In genomic region chr19:57325748-57326300, GRCm38 (mm10) we compare ENCODE assay signal across 8 mouse cellular contexts. TPM values are rescaled to one million over a fixed set of nuclear protein-coding genes. Genes with fewer than 3 reads are reported as not detected.
DNase-seq lines count a peak whose midpoint lies in the region; ATAC-seq and TF ChIP-seq lines count a peak whose summit lies in the region.

No protein-coding gene starts in this region.

- 24% methylated on average over 7 of the region's 7 CpGs for WGBS in heart, embryonic 11.5 days (ENCODE audit: insufficient replicate concordance)
- 29% methylated on average over 7 of the region's 7 CpGs for WGBS in forebrain, embryonic 16.5 days

- peak; percentile 92 for DNase-seq in heart, adult 11 months
- DNase-seq in CH12.LX (ENCODE audit: extremely low read depth) = peak; percentile 65
- peak; percentile 62 for DNase-seq in c-Kit-positive CD71-negative TER-119-negative erythroid progenitor cells, embryonic 14.5 days (ENCODE audit: low read depth)
- peak; percentile 69 to 90 for DNase-seq in kidney, postnatal 25 days
- peak; percentile 84 for DNase-seq in lung, postnatal 14 days
- DNase-seq in right cerebral cortex, postnatal 4 days = peak; percentile 89

- no peak overlapping the region for H3K4me2 ChIP-seq in heart, embryonic 11.5 days
- no peak overlapping the region for H3K4me2 ChIP-seq in CH12.LX (ENCODE audit: insufficient read depth, low read depth, poor library complexity, severe bottlenecking)
- H3K4me2 ChIP-seq in forebrain, embryonic 16.5 days (ENCODE audit: low read length) = no peak overlapping the region

- dilution Hi-C loops in CH12.LX (cut with MboI; ENCODE audit: extremely low pct_ligation_motif_present, extremely low pct_unique_long_range_greater_than_20kb, low sequenced_read_pairs) = no loop called here

- no peak overlapping the region for H3K9ac ChIP-seq in heart, embryonic 11.5 days (ENCODE audit: low read depth, low read length)
- H3K9ac ChIP-seq in CH12.LX (ENCODE audit: insufficient read depth, low read depth) = no peak overlapping the region
- no peak overlapping the region for H3K9ac ChIP-seq in forebrain, embryonic 16.5 days (replicated peaks; ENCODE audit: low read depth, low read length)

- H3K79me2 ChIP-seq in CH12.LX (replicated peaks; ENCODE audit: control insufficient read depth, extremely low read depth, insufficient read depth, poor library complexity, severe bottlenecking) = no peaks in the 10 kb centered on the region

- no peak overlapping the region for H3K27ac ChIP-seq in heart, embryonic 11.5 days (ENCODE audit: low read depth, low read length)
- H3K27ac ChIP-seq in CH12.LX (ENCODE audit: insufficient read depth, low read depth) = no peak overlapping the region
- H3K27ac ChIP-seq in forebrain, embryonic 16.5 days (ENCODE audit: low read length) = no peak overlapping the region

- TF ChIP-seq RAD21 in CH12.LX (IDR thresholded peaks at IDR 0.05; ENCODE audit: low read depth, low read length) = peak; percentile 68

- H3K4me3 ChIP-seq in heart, embryonic 11.5 days (ENCODE audit: low read depth, low read length) = no peak overlapping the region
- H3K4me3 ChIP-seq in CH12.LX (replicated peaks in 1 of 3; ENCODE audit: low read depth in 2 of 3, low read length in 2 of 3, poor library complexity in 1 of 3) = no peak overlapping the region
- no peak overlapping the region for H3K4me3 ChIP-seq in forebrain, embryonic 16.5 days (replicated peaks; ENCODE audit: low read length)

- no peaks in the 10 kb centered on the region for H3K36me3 ChIP-seq in heart, embryonic 11.5 days (ENCODE audit: control insufficient read depth, insufficient read depth, low read length)
- H3K36me3 ChIP-seq in CH12.LX (replicated peaks in 1 of 2; ENCODE audit: control insufficient read depth in 1 of 2, insufficient read depth in 1 of 2, low read length in 1 of 2) = no peaks in the 10 kb centered on the region
- no peaks in the 10 kb centered on the region for H3K36me3 ChIP-seq in forebrain, embryonic 16.5 days (ENCODE audit: control insufficient read depth, insufficient read depth)

- no peak for ATAC-seq in heart, embryonic 11.5 days (replicated peaks; ENCODE audit: insufficient number of reproducible peaks, low FRiP score, low TSS enrichment)
- ATAC-seq in forebrain, embryonic 16.5 days = peak; percentile 63

- in situ Hi-C loops in CH12.LX (cut with MboI; ENCODE audit: low pct_ligation_motif_present, low pct_unique_long_range_greater_than_20kb, low sequenced_read_pairs) = no loop called here

- TF ChIP-seq CTCF in CH12.LX (conservative IDR thresholded peaks at IDR 0.05 in 1 of 2, IDR thresholded peaks at IDR 0.05 in 1 of 2; ENCODE audit: low read depth in 2 of 2, low read length in 2 of 2) = peak; percentile 45 to 79

- no peak for TF ChIP-seq POLR2A in CH12.LX (IDR thresholded peaks at IDR 0.05; ENCODE audit: low read depth, low read length)

- H3K9me3 ChIP-seq in heart, embryonic 11.5 days (replicated peaks; ENCODE audit: control insufficient read depth, low read length) = no peaks in the 10 kb centered on the region
- no peaks in the 10 kb centered on the region for H3K9me3 ChIP-seq in CH12.LX (replicated peaks; ENCODE audit: low read length)
- H3K9me3 ChIP-seq in forebrain, embryonic 16.5 days (ENCODE audit: control insufficient read depth, low read length) = no peaks in the 10 kb centered on the region; the same call in 1 of the 2 replicates

- no peaks in the 10 kb centered on the region for H3K4me1 ChIP-seq in heart, embryonic 11.5 days (ENCODE audit: control insufficient read depth, insufficient read depth, low read length)
- H3K4me1 ChIP-seq in CH12.LX (ENCODE audit: control insufficient read depth in 1 of 2, insufficient read depth in 2 of 2) = peaks cover 8 to 18% of the 10 kb centered on the region in 2 experiments; a peak in 3 of 4 replicates
- H3K4me1 ChIP-seq in forebrain, embryonic 16.5 days (replicated peaks; ENCODE audit: control insufficient read depth, insufficient read depth, low read length) = 0 out of 2 replicates have a peak, but pooled peaks cover 3% of the 10 kb centered on the region

- 0 out of 2 replicates have a peak, but pooled peaks cover 3% of the 10 kb centered on the region for H3K27me3 ChIP-seq in heart, embryonic 11.5 days (ENCODE audit: control insufficient read depth, insufficient read depth, low read length)
- peaks cover 12% of the 10 kb centered on the region for H3K27me3 ChIP-seq in CH12.LX (replicated peaks)
- no peaks in the 10 kb centered on the region for H3K27me3 ChIP-seq in forebrain, embryonic 16.5 days (replicated peaks; ENCODE audit: control insufficient read depth, insufficient read depth, low read length)

- TF ChIP-seq EP300 in CH12.LX (IDR thresholded peaks at IDR 0.05; ENCODE audit: low read length) = no peak

TF ChIP-seq in CH12.LX, 34 proteins besides CTCF, POLR2A, EP300 and RAD21:
- TF ChIP-seq MEF2A (IDR thresholded peaks at IDR 0.05; ENCODE audit: borderline replicate concordance, low read depth, low read length) (no peak), CHD2 (IDR thresholded peaks at IDR 0.05; ENCODE audit: low read length) (no peak), MAX (IDR thresholded peaks at IDR 0.05; ENCODE audit: low read length) (no peak), SMC3 (IDR thresholded peaks at IDR 0.05; ENCODE audit: low read depth, low read length) (peak; percentile 80), NRF1 (IDR thresholded peaks at IDR 0.05; ENCODE audit: low read depth, low read length) (no peak), SIN3A (IDR thresholded peaks at IDR 0.05; ENCODE audit: low read length) (no peak), JUND (conservative IDR thresholded peaks at IDR 0.05; ENCODE audit: low read depth, low read length) (peak; percentile 76), USF1 (IDR thresholded peaks at IDR 0.05; ENCODE audit: low read depth, low read length) (no peak), CHD1 (IDR thresholded peaks at IDR 0.05; ENCODE audit: low read depth, low read length) (no peak), POLR2AphosphoS2 (IDR thresholded peaks at IDR 0.05; ENCODE audit: low read depth, low read length) (no peak), KAT2A (IDR thresholded peaks at IDR 0.05; ENCODE audit: insufficient replicate concordance, low read length) (no peak), ZNF384 (IDR thresholded peaks at IDR 0.05; ENCODE audit: low read depth, low read length) (no peak), ELF1 (IDR thresholded peaks at IDR 0.05; ENCODE audit: low read depth, low read length) (no peak), UBTF (IDR thresholded peaks at IDR 0.05; ENCODE audit: low read depth, low read length) (no peak), GABPA (IDR thresholded peaks at IDR 0.05; ENCODE audit: insufficient replicate concordance, low read depth, low read length) (no peak), JUN (IDR thresholded peaks at IDR 0.05; ENCODE audit: insufficient read depth, low read depth, low read length) (no peak), TBP (conservative IDR thresholded peaks at IDR 0.05; ENCODE audit: low read depth, low read length) (no peak), HCFC1 (IDR thresholded peaks at IDR 0.05; ENCODE audit: low read depth, low read length) (no peak), ZKSCAN1 (IDR thresholded peaks at IDR 0.05; ENCODE audit: borderline replicate concordance, low read depth, low read length) (no peak), MAZ (IDR thresholded peaks at IDR 0.05; ENCODE audit: low read depth, low read length) (no peak), USF2 (conservative IDR thresholded peaks at IDR 0.05; ENCODE audit: low read depth, low read length) (no peak), MYC (IDR thresholded peaks at IDR 0.05; ENCODE audit: low read depth, low read length) (no peak), PAX5 (IDR thresholded peaks at IDR 0.05; ENCODE audit: low read length) (no peak), IRF4 (IDR thresholded peaks at IDR 0.05; ENCODE audit: low read depth, low read length) (peak; percentile 37; the same call in 1 of the 2 replicates), RCOR1 (conservative IDR thresholded peaks at IDR 0.05; ENCODE audit: low read depth, low read length) (no peak), ZC3H11A (IDR thresholded peaks at IDR 0.05; ENCODE audit: low read depth, low read length) (peak; percentile 54), E2F4 (IDR thresholded peaks at IDR 0.05; ENCODE audit: insufficient replicate concordance, low read depth, low read length) (no peak), MXI1 (IDR thresholded peaks at IDR 0.05; ENCODE audit: low read depth, low read length) (no peak), TCF12 (IDR thresholded peaks at IDR 0.05; ENCODE audit: low read depth, low read length) (no peak), NELFE (IDR thresholded peaks at IDR 0.05; ENCODE audit: low read depth, low read length) (peak; percentile 17; the same call in 1 of the 2 replicates), BHLHE40 (IDR thresholded peaks at IDR 0.05; ENCODE audit: low read depth, low read length) (no peak), MAFK (IDR thresholded peaks at IDR 0.05; ENCODE audit: insufficient replicate concordance, low read length) (no peak)

RNA-seq across cellular contexts. Expression of gene Ablim1, which starts 11.1 kb away (rescaled TPM):
- polyA plus RNA-seq in heart, embryonic 11.5 days (2014; fragmentation: Nextera tagmentation; extraction: Ambion mirVana) = 45.8 and 52.1 TPM in 2 replicates
- total RNA-seq in CH12.LX (2012; rRNA removed) (0.59 and 0.85 TPM in 2 replicates), CH12.LX (2014; rRNA removed) (1.2 and 2.0 TPM in 2 replicates)
- 2.0 and 2.4 TPM in 2 replicates for polyA plus RNA-seq in CH12.LX (2012; ENCODE audit: insufficient read length, low read depth)
- 47.1 and 48.5 TPM in 2 replicates for polyA plus RNA-seq in forebrain, embryonic 16.5 days (2015; fragmentation: Nextera tagmentation; extraction: Ambion mirVana)

RNA-seq across cellular contexts. Expression of gene Fam160b1, which starts 34.7 kb away (rescaled TPM):
- 11.4 and 11.8 TPM in 2 replicates for polyA plus RNA-seq in heart, embryonic 11.5 days (2014; fragmentation: Nextera tagmentation; extraction: Ambion mirVana)
- total RNA-seq in CH12.LX (2012; rRNA removed) (4.1 and 4.4 TPM in 2 replicates), CH12.LX (2014; rRNA removed) (4.8 and 4.9 TPM in 2 replicates)
- 6.5 and 7.7 TPM in 2 replicates for polyA plus RNA-seq in CH12.LX (2012; ENCODE audit: insufficient read length, low read depth)
- 14.7 and 18.6 TPM in 2 replicates for polyA plus RNA-seq in forebrain, embryonic 16.5 days (2015; fragmentation: Nextera tagmentation; extraction: Ambion mirVana)

Comparison
In these comparisons a context has a peak if more than half of its experiments do, and no peak if none do; other contexts are left out.
1. RNA of gene Ablim1, which starts 11.1 kb away (polyA plus RNA-seq): 47.1 to 48.5 TPM in forebrain, embryonic 16.5 days and 45.8 to 52.1 TPM in heart, embryonic 11.5 days; 2.0 to 2.4 TPM in CH12.LX; every median in the first group is over 10 times any median in the second.
2. Peak in every context shown above with its lines, with median percentiles within 50 percentile points of each other: DNase-seq.